Mouse (Mus musculus) limb, embryonic 13.5 days (tissue): ENCODE data around the gene Kif2c. TPM values are rescaled to one million over a fixed set of nuclear protein-coding genes. Genes with fewer than 3 reads are reported as not detected.

Experiments used
- ATAC-seq: fragments of 200-750 bp; cut with Nextera tagmentation; 2 replicates; pipeline ENCODE4 v1.8.0; 2017; ENCODE audit warnings: low read depth, moderate number of reproducible peaks, moderate TSS enrichment; ENCODE audit not compliant: low FRiP score
- H3K27ac ChIP-seq: fragments of 300-500 bp; sonication (generic); 2 replicates; pipeline ENCODE4 v1.5.1; 2015; ENCODE audit warnings: inconsistent platforms, mild to moderate bottlenecking, moderate library complexity
- H3K27me3 ChIP-seq: fragments of 300-500 bp; sonication (generic); 2 replicates; pipeline ENCODE4 v1.6.1; 2015; ENCODE audit warnings: mild to moderate bottlenecking, inconsistent platforms
- H3K36me3 ChIP-seq: fragments of 300-500 bp; sonication (generic); 2 replicates; pipeline ENCODE4 v1.6.1; 2015; ENCODE audit warnings: inconsistent platforms, mild to moderate bottlenecking, moderate library complexity
- H3K4me1 ChIP-seq: fragments of 300-500 bp; sonication (generic); 2 replicates; pipeline ENCODE4 v1.6.1; 2015; ENCODE audit warnings: inconsistent platforms
- H3K4me2 ChIP-seq: fragments of 300-500 bp; sonication (generic); replicated peaks from 2 replicates; pipeline ENCODE4 v1.6.1; 2015; ENCODE audit warnings: inconsistent platforms, mild to moderate bottlenecking, moderate library complexity
- H3K4me3 ChIP-seq: fragments of 300-500 bp; sonication (generic); 2 replicates; pipeline ENCODE4 v1.5.1; 2015; ENCODE audit warnings: moderate library complexity, mild to moderate bottlenecking, inconsistent platforms
- H3K9ac ChIP-seq: fragments of 300-500 bp; sonication (generic); 2 replicates; pipeline ENCODE4 v1.6.1; 2015; ENCODE audit warnings: mild to moderate bottlenecking, inconsistent platforms
- H3K9me3 ChIP-seq: fragments of 300-500 bp; sonication (generic); 2 replicates; pipeline ENCODE4 v1.6.1; 2016; ENCODE audit warnings: inconsistent platforms
- WGBS: fragments of 180-500 bp; shearing (Covaris S2); methylation state at CpG from one replicate; pipeline ENCODE4 v1.1.7; 2015; 5-methylcytosine and 5-hydroxymethylcytosine counted together
- polyA plus RNA-seq: library from polyadenylated mRNA; unstranded; fragments of >200 nt; fragmentation: Nextera tagmentation; extraction: Ambion mirVana; gene quantifications from 2 replicates; pipeline ENCODE4 v1.2.1, GENCODE M21; 2015

Gene Kif2c
- 71.4 and 72.6 TPM in 2 replicates for polyA plus RNA-seq

- WGBS: 1% methylated on average over 42 of the region's 42 CpGs
- Histone ChIP-seq H3K4me1 (peaks cover 12% of the 10 kb centered on the region), H3K27me3 (no peaks in the 10 kb centered on the region), H3K4me2 (peak within 1 kb of the TSS; percentile 88), H3K4me3 (peak within 1 kb of the TSS; percentile 73), H3K27ac (peak within 1 kb of the TSS; percentile 65; the same call in 1 of the 2 replicates), H3K9ac (peak within 1 kb of the TSS; percentile 68), H3K9me3 (no peaks in the 10 kb centered on the region), H3K36me3 (peaks cover 30% of the 10 kb centered on the region)
- peak; percentile 97 for ATAC-seq
Observed at GRCm38 (mm10) chr4:117181863-117182758, at the start of gene Kif2c. TSS of gene Kif2c (minus strand) at chr4:117182639.

GRCm38 (mm10) chr4:117231208-117231607 is 48.8 kb upstream of the Kif2c start:
- no peak overlapping the region for H3K27ac ChIP-seq
- H3K9me3 ChIP-seq: no peaks in the 10 kb centered on the region
- WGBS: 76% methylated on average over 2 of the region's 2 CpGs
- no peak overlapping the region for H3K4me2 ChIP-seq
- no peak for ATAC-seq
- 0 out of 2 replicates have a peak, but pooled peaks cover 5% of the 10 kb centered on the region for H3K4me1 ChIP-seq
- H3K27me3 ChIP-seq: no peaks in the 10 kb centered on the region
- H3K4me3 ChIP-seq: no peak overlapping the region
- H3K9ac ChIP-seq: no peak overlapping the region
- no peaks in the 10 kb centered on the region for H3K36me3 ChIP-seq

- 53% methylated on average over 10 of the region's 10 CpGs for WGBS
Observed at GRCm38 (mm10) chr4:117230331-117230730, 47.9 kb upstream of the Kif2c start.

DNA sequence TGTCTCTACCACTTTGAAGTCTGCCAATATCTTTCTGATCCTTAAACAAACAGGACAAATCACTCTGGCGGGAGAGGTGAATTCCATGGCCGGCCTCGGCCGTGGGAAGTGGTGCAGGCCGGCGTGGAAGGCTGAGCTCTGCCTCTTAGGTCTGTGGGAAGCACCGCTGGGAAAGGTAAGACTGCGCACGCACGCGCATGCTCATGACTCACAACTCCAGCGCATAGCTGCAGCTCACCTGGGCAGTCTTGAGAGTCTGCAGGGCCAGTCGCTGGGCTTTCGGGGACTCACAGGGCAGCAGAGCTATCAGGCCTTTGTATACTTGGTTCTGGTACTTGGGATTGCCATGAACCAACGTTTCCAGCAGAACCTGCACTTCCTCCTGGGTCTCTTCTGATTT is 47.2 kb upstream of the Kif2c start:
- ATAC-seq: no peak
- Histone ChIP-seq H3K36me3 (no peaks in the 10 kb centered on the region), H3K4me2 (no peak overlapping the region), H3K4me3 (no peak overlapping the region), H3K9me3 (no peaks in the 10 kb centered on the region), H3K27me3 (no peaks in the 10 kb centered on the region), H3K4me1 (0 out of 2 replicates have a peak, but pooled peaks cover 5% of the 10 kb centered on the region), H3K9ac (no peak overlapping the region), H3K27ac (no peak overlapping the region)
- 70% methylated on average over 15 of the region's 15 CpGs for WGBS

More at GRCm38 (mm10) chr4:117230331-117230730, 47.9 kb upstream of the Kif2c start:
- Histone ChIP-seq H3K4me3 (no peak overlapping the region), H3K27me3 (no peaks in the 10 kb centered on the region), H3K9ac (no peak overlapping the region), H3K27ac (no peak overlapping the region), H3K36me3 (no peaks in the 10 kb centered on the region), H3K4me1 (0 out of 2 replicates have a peak, but pooled peaks cover 5% of the 10 kb centered on the region), H3K9me3 (no peaks in the 10 kb centered on the region), H3K4me2 (no peak overlapping the region)
- ATAC-seq: no peak

- Histone ChIP-seq H3K4me2 (no peak overlapping the region), H3K36me3 (no peaks in the 10 kb centered on the region), H3K27ac (no peak overlapping the region), H3K9me3 (no peaks in the 10 kb centered on the region), H3K4me3 (no peak overlapping the region), H3K4me1 (no peaks in the 10 kb centered on the region), H3K27me3 (no peaks in the 10 kb centered on the region), H3K9ac (no peak overlapping the region)
- ATAC-seq: no peak
Observed at GRCm38 (mm10) chr4:117225250-117225649, 42.8 kb upstream of the Kif2c start.

- Histone ChIP-seq H3K27ac (no peak overlapping the region), H3K4me1 (no peaks in the 10 kb centered on the region), H3K9ac (no peak overlapping the region), H3K27me3 (no peaks in the 10 kb centered on the region), H3K36me3 (no peaks in the 10 kb centered on the region), H3K4me2 (no peak overlapping the region), H3K4me3 (no peak overlapping the region), H3K9me3 (no peaks in the 10 kb centered on the region)
- ATAC-seq: no peak
- WGBS: 77% methylated on average over 8 of the region's 8 CpGs
Observed at GRCm38 (mm10) chr4:117224122-117224521, 41.7 kb upstream of the Kif2c start.

DNA sequence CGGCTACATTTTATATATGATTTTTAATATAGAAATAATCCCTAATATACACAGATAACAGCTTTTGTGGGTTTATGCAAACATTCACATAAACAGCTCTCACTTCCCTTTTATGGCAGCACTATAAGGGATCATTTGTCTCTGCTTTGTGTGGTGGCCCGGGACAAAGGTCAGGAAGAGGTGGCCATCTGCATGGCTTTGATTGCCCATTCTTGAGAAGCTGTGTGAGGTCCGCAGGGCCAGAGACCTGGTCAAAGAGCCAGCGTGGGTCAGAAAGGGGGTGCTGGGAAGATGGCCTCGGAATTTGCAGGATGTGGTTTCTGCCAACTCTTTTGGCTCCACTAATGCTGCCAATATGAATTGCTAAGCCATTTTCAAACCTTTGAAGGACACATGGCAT is 40.6 kb upstream of the Kif2c start:
- Histone ChIP-seq H3K4me3 (no peak overlapping the region), H3K4me2 (no peak overlapping the region)
- 22% methylated on average over 5 of the region's 5 CpGs for WGBS

DNA sequence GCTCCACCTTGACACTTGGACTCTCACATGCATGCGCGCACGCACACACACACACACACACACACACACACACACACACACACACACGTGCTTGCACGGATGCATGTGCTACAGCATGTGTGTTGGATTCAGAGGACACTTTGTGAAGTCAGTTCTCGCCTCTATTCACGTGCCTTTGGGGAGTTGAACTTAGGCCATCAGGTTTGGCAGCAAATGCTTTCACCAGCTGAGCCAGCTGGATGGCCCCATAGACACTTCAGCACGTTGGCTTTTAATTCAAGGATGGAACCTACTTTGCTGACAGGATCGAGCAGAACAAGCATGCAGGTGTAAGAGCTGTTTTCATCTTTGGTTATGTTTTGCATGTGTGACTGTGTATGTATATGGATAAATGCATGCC is 39.4 kb upstream of the Kif2c start:
- no peaks in the 10 kb centered on the region for H3K27me3 ChIP-seq
- no peak overlapping the region for H3K4me2 ChIP-seq
- H3K4me3 ChIP-seq: no peak overlapping the region
- no peak overlapping the region for H3K9ac ChIP-seq
- no peaks in the 10 kb centered on the region for H3K9me3 ChIP-seq
- ATAC-seq: no peak
- no peaks in the 10 kb centered on the region for H3K36me3 ChIP-seq
- 0 out of 2 replicates have a peak, but pooled peaks cover 3% of the 10 kb centered on the region for H3K4me1 ChIP-seq
- no peak overlapping the region for H3K27ac ChIP-seq
- 82% methylated on average over 9 of the region's 9 CpGs for WGBS

More for the DNA sequence above, 40.6 kb upstream of the Kif2c start:
- H3K4me1 ChIP-seq: 0 out of 2 replicates have a peak, but pooled peaks cover 3% of the 10 kb centered on the region
- H3K9me3 ChIP-seq: no peaks in the 10 kb centered on the region
- no peaks in the 10 kb centered on the region for H3K36me3 ChIP-seq
- no peak overlapping the region for H3K9ac ChIP-seq
- no peaks in the 10 kb centered on the region for H3K27me3 ChIP-seq
- ATAC-seq: no peak
- H3K27ac ChIP-seq: no peak overlapping the region

- Histone ChIP-seq H3K4me3 (no peak overlapping the region), H3K27me3 (no peaks in the 10 kb centered on the region), H3K27ac (no peak overlapping the region), H3K9me3 (no peaks in the 10 kb centered on the region), H3K4me1 (0 out of 2 replicates have a peak, but pooled peaks cover 3% of the 10 kb centered on the region), H3K4me2 (no peak overlapping the region), H3K36me3 (no peaks in the 10 kb centered on the region), H3K9ac (no peak overlapping the region)
- no peak for ATAC-seq
- 72% methylated on average over 9 of the region's 9 CpGs for WGBS
Observed at GRCm38 (mm10) chr4:117220741-117221515, 38.5 kb upstream of the Kif2c start.

- no peaks in the 10 kb centered on the region for H3K27me3 ChIP-seq
- no peak overlapping the region for H3K4me2 ChIP-seq
- H3K36me3 ChIP-seq: no peaks in the 10 kb centered on the region
- no peak overlapping the region for H3K27ac ChIP-seq
- no peak overlapping the region for H3K9ac ChIP-seq
- no peaks in the 10 kb centered on the region for H3K9me3 ChIP-seq
- WGBS: 38% methylated on average over 10 of the region's 10 CpGs
- 0 out of 2 replicates have a peak, but pooled peaks cover 3% of the 10 kb centered on the region for H3K4me1 ChIP-seq
- ATAC-seq: peak; percentile 57; the same call in 1 of the 2 replicates
- H3K4me3 ChIP-seq: no peak overlapping the region
Observed at GRCm38 (mm10) chr4:117218517-117219219, 36.2 kb upstream of the Kif2c start.

- H3K4me2 ChIP-seq: no peak overlapping the region
Observed at GRCm38 (mm10) chr4:117217029-117217428, 34.6 kb upstream of the Kif2c start.

More at GRCm38 (mm10) chr4:117217029-117217428, 34.6 kb upstream of the Kif2c start:
- H3K27me3 ChIP-seq: no peaks in the 10 kb centered on the region
- 0 out of 2 replicates have a peak, but pooled peaks cover 3% of the 10 kb centered on the region for H3K4me1 ChIP-seq
- no peaks in the 10 kb centered on the region for H3K9me3 ChIP-seq
- 77% methylated on average over 5 of the region's 5 CpGs for WGBS
- H3K9ac ChIP-seq: no peak overlapping the region
- ATAC-seq: no peak
- no peaks in the 10 kb centered on the region for H3K36me3 ChIP-seq
- H3K4me3 ChIP-seq: no peak overlapping the region
- H3K27ac ChIP-seq: no peak overlapping the region
